Mouse (Mus musculus) embryo, embryonic 10.5 days (tissue): ENCODE measurements around the gene Epb41l2.

Experiments
- DNase-seq: peaks from one replicate; pipeline ENCODE4 v3.0.0-alpha.2; 2015; ENCODE audit warnings: low spot score

Gene Epb41l2

DNA sequence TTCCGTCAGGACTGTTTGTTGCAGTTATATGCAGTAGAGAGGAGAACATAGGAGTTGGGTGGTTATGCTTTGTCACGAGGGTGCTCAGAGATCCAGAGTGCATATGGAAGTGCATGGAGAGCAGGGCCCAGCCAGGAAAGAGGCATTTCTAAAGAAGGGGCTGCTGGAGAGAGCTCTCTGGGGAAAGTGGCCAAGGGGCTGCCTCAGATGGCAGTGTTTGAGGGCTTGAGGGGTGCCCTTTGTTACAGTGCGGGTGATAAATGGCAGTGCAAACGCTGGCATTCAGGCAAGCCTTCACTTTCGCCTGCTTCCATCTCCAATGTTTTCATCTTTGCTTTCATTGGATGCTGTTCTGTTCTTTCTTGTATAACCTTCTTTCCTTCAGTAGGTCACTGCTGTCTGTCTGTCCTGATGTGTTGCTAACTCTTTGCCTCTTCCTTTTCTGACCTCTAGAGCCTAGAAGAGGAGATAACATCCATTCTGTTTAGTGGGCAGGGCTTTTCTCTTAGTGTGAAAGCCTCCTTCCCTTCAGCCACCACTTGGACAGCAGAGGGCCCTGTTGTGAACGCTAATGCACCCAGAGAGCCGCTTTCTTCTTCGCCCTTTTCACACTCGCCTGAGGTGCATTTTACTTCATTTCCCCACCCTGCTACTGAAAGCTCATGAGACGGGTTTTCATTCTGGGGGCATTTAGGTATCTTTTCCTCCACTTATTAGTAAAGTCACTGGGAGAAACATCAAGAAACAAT, 139.9 kb downstream of the Epb41l2 start:
- peak; percentile 22 for DNase-seq

DNA sequence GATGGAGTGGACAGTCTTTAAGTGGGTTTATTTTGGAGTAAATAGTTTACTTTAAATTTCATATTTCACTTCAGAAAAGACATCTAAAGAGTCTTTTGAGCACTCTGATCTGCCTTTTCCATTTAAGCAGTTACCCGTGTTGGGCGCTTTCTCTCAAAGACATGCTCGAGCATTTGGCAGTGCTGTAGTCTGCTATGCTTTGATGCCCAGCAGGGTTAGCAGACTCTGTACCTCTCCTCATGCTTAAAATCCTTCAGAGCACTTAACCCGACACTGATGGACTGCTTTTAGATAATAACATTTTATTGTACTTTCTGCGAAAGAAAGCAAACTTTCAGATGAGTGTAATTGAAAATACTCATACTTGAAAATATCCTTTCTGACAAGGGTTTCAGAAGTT, 143.7 kb downstream of the Epb41l2 start:
- no peak for DNase-seq

DNA sequence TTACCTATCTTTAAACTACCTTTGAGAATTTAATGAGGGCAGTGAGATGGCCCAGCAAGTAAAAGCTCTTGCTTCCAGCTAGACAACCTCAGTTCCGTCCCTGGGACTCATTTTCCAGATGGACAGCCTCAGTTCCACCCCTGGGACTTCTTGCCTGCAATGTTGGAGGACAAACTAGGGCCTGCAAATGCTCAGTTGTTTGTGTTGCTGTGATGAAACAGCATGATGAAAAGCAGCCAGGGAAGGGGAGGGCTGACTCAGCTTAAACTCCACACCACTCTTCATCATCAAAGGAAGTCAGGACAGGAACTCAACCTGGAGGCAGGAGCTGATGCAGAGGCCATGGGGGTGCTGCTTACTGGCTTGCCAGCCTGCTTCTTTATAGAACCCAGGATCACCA, 154.2 kb downstream of the Epb41l2 start:
- no peak for DNase-seq

DNA sequence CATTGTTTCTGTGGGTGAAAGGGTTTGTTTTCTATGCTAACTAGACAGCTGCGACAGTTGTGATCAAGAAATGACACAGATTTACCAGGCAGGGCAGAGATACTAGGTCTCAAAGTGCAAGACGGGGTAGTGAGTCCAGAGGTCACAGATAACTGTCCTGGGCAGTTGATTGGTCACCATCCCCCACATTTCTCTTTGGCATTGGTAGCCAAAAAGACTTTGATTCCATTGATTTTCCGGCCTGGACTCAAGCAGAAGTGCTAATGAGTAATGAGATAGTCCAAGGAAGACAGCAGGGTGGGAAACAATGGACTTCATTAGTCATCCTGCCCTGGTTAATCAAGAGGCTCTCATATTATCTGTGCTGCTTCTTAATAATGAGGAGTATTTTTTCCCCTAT, 160.4 kb downstream of the Epb41l2 start:
- peak; percentile 16 for DNase-seq

DNA sequence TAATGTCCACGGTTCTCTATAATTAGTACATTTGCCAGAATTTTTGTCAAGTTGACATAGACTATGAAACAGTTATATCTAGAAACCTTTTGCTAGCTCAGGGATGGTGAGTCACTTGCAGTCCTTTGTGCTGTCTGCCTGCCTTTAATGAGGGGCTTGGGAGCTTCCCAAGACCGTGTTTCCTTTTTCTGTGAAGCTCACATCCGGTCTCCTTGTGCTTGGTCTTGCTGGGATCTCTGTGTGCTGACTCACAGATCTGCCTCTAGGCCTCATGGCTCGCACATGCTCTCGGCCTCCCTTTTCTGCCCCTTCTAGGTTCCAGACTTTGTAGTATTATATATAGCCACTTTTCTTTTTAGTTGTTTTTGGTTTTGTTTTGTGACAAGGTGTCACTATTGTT, 160.8 kb downstream of the Epb41l2 start:
- no peak for DNase-seq

DNA sequence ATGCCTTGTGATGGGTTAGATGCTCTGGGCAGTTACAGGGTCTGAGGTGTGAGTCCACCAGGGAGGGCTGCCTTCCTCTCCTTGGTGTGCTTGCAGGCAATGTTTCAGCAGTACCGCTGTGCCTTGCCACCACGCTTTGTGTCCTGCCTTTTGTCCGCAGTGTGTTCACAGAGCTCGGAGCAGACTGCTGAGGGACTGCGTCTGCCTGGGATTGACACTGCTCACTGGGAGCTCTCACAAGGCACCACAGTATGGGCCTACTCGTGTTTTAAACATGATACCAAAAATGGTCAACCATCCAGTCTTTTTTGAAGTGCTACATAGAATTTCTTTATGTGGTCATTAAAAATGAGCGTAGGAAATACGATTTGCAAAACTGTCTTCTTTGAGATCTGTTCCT, 164.1 kb downstream of the Epb41l2 start:
- DNase-seq, result no peak

DNA sequence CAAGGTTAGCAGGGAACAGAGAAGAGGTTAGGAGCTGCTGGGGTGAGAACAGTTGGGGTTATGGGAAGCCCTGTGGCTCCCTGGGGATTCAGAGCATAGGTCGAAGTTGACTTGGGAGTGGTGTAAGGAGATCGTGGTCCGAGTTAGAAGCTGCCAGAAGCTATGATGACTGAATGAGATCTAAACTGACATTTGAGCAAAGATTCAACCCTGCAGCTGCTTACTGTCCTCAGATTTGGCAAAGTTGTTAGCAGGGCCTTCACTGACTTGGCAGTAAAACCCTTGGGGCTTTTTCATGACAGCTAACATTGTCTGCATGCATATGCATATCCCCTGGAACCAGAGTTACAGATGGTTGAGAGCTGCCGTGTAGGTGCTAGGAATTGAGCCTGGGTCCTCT, 166.6 kb downstream of the Epb41l2 start:
- no peak for DNase-seq

DNA sequence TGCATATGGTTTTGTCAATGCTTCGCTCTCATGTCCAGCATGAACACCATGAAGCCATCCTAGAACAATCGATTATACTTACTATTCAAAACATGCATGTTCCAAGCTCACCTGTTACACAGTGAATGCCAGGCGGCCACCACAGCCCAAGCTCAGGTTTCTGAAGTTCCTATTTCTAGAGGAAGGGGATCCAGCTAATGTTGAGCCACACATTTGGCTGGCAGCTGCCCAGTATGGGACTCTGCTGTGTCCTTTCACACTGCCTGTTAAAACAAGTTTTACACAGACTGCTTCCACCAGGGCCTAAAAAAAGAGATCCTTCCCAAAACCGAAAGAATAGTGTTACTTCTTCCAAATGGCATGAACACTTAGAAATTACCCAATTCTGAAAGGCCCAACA, 167.0 kb downstream of the Epb41l2 start:
- DNase-seq, result no peak

DNA sequence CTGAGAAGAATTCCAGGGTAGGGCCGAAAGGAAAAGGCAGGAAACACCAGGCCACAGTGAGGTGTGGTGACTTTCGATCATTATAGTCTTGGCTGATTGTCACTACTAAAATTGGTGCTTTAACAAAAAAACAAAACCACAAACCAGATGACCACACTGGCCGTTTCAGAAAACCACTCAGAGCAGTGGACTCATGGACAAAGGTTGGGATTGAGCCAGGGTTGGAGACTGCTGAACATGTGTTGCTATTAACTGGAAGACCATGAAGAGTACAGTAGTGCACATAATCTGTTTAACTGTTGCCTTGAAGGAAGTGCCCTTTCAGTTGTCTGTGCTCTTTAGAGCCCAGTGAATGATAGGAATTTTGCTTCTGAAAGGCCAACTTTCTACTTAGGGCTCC, 167.5 kb downstream of the Epb41l2 start:
- DNase-seq, result no peak

DNA sequence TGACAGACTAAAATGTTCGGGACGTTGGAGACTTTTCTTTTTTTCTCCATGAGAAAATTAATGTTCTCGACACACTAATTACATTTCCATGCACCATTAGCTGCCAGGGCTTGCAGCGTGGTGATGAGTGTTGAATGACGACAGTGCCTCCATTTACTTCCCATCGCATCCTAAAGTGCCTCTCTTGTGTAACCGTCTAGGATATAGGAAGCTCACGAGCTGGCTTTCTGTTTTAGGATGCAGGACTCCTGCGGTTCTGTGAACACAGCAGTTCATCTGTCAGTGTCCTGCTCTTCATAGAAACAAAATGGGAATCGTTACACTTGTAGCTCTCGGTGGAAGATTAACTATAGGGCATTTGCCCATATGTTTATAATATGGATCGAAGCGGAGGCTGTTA, 171.7 kb downstream of the Epb41l2 start:
- DNase-seq, result no peak

DNA sequence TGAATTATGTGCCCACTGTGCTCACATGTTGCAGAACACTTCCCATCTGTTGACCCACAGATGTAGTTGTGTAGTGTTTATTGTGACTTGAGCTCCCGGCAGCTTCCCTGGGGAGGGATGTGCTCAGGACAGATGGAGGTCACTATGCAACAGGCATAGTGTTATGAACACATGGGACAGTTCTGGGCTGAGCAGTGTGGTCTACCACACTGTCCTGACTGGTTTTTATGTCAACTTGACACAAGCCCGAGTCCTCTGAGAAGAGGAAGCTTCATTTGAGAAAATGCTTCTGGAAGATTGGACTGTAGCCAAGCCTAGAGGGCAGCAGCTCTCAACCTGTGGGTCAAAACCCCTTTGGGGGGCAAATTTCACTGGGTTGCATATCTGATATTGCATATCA, 173.5 kb downstream of the Epb41l2 start:
- DNase-seq, result no peak

DNA sequence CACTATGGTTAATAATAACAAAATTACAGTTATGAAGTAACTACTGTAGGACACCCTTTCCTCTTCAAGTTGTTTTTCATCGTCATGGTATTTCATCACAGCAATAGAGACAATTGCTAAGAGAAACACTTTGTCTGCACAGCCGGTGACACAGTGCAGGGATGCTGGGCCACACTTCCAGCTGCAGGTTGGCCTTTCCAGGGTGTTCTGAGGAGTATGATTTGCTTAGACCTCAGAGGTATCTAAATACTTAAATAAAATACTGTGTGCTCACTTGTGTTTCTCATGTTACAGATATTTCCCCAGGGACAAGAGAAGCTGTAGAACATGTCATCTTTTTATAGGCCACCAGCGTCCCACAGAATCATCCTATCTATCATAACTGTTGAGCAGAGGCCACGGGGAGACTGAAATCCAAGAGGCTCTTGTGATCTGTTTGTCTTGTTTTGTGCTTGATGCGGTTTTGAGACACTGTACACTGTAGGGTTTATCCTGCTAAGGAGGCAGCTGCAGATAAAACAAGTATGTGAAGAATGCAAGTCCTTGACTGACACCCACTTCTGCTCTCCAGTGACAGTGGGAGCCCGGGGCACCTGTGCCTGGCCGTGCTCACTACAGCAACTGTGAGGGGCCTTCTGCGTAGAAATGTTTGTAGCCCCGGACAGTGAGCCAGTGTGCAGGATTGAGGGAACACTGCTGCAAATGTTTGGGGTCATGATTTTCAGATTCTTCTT, 174.1 kb downstream of the Epb41l2 start:
- DNase-seq, result no peak

DNA sequence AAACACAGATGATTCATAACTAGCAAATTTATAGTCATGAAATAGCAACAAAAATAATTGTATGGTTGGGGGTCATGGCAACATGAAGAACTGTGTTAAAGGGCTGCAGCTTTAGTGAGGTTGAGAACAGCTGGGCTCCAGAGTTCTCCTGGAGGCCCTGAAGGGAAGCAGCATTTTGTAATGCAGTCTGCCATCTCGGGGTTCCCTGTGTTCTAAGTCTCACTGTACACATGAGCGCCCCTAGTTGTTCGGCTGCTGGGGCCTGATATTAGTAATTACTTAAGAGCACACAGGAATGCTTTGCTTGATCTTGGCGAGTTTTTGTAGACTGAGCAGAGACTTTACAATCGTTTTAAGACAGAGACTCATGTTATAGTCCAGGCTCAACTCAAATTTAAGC, 174.9 kb downstream of the Epb41l2 start:
- DNase-seq, result no peak

DNA sequence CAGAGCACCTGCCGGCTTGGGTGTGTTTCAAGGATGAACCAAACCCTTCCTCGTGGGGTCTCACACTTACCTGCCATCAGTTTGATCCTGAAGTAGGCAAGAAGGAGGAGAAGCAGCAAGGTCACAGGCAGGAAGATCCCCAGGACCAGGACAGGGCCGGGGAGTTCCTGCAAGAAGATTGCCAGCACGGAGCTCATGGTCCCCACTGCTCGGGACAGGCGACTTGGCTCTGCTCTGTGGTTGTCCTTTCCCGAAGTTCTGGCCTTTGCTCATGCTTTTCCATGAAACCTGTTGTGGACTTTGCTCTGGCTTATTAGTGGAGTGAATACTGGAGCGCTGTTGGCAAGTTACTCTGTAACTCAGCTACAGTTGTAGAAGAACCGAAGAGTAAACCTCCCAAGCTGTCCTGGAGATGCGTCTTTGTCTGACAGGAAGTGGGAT, 176.3 kb downstream of the Epb41l2 start, which contains the start of gene Smlr1:
Gene Smlr1, minus strand, starts transcription at position 377 of the 441 bp plus-strand sequence.
- no peak for DNase-seq

DNA sequence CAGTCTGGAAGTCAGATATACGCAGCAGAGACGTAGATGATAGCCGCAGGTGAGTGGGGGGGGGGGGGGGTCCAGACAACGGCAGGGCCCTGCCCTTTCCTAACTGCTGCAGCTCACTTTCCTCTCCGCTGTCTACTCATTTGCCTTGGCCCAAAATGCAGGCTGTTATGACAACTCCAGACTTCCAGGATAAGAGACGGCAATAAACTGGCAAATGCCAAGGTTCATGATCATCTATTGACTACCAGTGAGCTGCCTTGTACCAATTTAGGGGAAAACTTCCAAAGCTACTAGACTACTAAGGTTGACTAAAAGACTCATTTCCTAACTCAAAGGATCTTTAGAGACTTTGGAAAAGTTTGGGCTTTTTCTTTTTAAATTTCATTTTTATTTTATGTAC, 177.0 kb downstream of the Epb41l2 start:
- DNase-seq, result no peak

DNA sequence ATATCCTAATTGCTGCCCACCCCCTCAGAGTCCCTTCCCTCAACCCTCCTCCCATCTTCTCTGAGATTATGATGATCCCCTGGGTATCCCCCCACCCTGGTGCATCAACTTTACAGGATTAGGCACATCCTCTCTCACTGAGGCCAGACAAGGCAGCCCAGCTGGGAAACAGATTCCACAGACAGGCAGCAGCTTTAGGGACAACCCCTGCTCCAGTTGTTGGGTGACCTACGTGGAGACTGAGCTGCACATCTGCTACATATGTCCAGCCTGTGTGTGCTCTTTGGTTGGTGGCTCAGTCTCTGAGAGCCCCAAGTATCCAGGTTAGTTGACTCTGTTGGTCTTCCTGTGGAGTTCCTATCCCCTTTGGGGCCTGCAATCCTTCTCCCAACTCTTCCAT, 179.1 kb downstream of the Epb41l2 start:
- DNase-seq, result no peak

DNA sequence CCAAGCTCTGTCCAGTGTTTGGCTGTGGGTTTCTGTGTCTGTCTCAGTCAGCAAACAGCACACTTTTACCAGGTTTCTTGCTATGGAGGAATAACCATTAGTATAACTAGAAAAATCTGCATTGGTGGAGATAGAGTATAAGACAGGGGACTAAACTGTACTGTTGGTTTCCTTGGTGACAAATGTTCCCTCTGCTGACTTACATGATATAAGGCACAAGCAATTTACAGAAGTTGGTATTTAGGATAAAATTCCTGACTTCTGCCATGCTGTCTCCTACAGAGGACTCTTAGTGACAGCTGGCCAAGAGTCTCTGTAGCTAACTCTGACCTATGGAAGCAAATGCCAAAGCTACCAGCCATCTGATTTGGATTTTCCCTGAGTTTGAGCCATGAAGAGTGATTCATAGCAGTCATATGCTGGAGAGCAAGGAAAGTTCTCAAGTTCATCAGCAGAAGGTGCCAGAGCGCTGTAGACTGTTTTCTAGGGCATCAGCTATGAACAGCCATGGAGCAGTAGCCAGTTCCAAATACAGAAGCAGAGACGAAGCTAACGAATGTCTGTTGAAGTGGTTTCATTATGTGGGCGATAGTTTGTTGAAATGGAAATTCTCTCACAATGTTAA, 179.7 kb downstream of the Epb41l2 start:
- no peak for DNase-seq

DNA sequence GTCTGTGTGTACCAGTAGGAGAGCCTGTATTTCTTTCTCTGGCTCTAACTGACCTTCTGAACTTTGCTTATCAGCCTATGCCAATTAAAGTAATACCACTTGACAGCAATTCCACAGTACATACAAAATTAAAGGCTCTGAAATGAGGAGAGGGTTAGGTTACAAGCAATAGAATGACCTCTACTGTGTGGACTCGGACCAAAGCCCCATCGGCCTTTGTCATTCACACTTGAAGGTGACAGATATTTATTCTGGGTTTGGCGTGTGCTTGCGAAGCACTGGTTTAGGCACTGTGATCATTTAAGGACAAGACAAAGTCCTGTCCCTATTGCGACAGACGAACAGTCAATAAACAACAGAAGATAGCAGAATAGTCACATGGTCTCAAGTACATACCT, 180.2 kb downstream of the Epb41l2 start:
- DNase-seq, result no peak

DNA sequence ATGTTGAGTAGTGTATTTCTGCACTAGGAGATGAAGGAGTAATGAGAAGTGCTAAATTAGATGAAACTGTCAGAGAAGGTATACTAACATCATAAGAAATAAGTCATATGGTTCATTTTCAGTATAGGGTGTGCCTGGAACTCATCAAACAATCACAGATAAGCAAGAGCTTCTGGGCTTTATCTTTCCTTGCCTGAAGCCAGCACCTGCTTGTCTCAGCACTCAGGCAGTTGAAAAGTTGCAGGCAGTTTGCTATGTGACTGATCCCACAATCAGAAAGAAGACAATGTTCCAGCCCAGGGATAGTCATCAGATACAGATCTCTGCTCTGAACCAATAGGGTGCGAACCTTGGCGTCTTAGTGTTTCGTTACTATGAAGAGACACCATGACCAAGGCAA, 181.5 kb downstream of the Epb41l2 start:
- DNase-seq, result no peak

DNA sequence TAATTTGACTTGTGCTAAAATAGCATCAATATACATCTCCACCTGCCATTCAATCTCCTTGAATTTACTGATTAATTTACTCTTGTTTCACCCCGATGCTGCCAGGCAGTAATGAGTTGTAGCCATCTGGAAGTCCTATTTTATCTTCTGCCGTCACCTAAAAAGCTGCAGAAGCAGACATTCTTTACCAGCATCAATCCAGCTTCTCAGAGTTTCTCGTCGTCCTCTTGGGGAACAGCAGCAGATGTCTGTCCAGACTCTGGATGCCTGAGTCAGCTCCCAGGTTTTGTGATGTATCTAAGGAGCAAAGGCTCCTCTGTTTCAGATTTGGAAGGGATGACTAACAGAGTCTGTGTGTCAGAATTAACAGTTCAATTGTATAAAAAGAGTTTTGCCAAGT, 193.3 kb downstream of the Epb41l2 start:
- no peak for DNase-seq

DNA sequence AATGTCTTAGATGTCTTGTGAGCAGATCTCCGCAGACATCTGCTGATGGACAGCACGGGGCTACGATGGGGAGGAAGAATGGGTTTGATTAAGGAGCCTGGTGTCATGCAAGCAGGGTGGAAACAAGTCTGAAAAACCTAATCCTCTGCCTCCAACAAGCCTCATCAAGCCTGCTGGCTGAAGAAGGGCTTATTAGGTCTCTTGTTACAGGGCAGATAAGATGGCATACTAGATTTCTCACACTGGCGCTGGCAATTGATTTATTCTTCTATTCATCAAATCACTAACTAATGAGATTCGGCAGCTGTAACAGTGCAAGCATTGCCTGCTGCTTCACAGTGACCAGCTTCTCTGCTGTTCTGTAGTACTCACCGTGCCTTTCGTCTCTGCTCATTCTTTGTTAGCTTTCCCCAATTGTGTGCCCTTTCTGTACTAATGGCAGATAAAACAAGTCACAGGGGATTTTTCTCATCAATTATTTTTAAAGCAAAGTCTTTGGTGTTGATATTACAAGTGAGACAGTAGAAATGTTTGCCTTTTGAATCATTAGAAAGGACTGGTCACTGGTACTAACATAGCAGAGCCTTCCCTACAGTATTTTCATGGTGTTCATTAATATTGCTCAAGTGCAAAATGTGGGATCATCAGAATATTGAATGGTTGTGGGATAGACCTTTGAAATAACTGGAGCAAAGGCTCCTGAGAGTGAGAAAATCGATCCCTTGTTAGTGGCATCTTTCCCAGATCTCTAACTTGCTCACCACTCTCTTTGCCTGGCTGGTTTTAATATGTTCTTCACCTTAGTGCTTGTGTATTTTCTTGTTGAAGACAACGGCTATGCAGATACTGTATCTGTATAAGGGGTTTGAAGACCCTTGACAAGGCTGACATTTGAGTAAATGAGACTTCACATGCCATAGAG, 212.0 kb downstream of the Epb41l2 start:
- peak; percentile 6 for DNase-seq
